Comparison of ENCODE assay signal across 8 mouse cellular contexts in genomic region chr8:126850189-126850535, GRCm38 (mm10).
A peak's percentile ranks its signal among the peaks of the same experiment; 100 is the strongest.
DNase-seq lines count a peak whose midpoint lies in the region; ATAC-seq and TF ChIP-seq lines count a peak whose summit lies in the region.

No protein-coding gene starts in this region.

- no peaks in the 10 kb centered on the region for H3K36me3 ChIP-seq in heart, embryonic 10.5 days
- no peaks in the 10 kb centered on the region for H3K36me3 ChIP-seq in lung, embryonic 15.5 days
- H3K36me3 ChIP-seq in liver, embryonic 16.5 days (ENCODE audit: control insufficient read depth, insufficient read depth) = no peaks in the 10 kb centered on the region

- H3K9ac ChIP-seq in lung, embryonic 15.5 days = no peak overlapping the region
- H3K9ac ChIP-seq in liver, embryonic 16.5 days (ENCODE audit: low read depth, low read length) = no peak overlapping the region

- WGBS in heart, embryonic 10.5 days = 73% methylated on average over 1 of the region's 1 CpGs
- WGBS in lung, embryonic 15.5 days = 40% methylated on average over 1 of the region's 1 CpGs
- 28% methylated on average over 1 of the region's 1 CpGs for WGBS in lung, adult 2 months
- WGBS in liver, embryonic 16.5 days (ENCODE audit: insufficient replicate concordance) = 49% methylated on average over 1 of the region's 1 CpGs

- H3K4me3 ChIP-seq in heart, embryonic 10.5 days = no peak overlapping the region
- no peak overlapping the region for H3K4me3 ChIP-seq in lung, embryonic 15.5 days
- H3K4me3 ChIP-seq in lung, adult 2 months (replicated peaks; ENCODE audit: extremely low read depth, low read depth, low read length) = no peak overlapping the region
- no peak overlapping the region for H3K4me3 ChIP-seq in brown adipose tissue, adult 24 weeks (ENCODE audit: insufficient read depth, low read depth, low read length)
- no peak overlapping the region for H3K4me3 ChIP-seq in liver, embryonic 16.5 days (ENCODE audit: low read depth, low read length)

- ATAC-seq in lung, embryonic 15.5 days (ENCODE audit: borderline replicate concordance, extremely low read depth, low FRiP score, low TSS enrichment) = no peak
- no peak; the same call in 1 of the 2 replicates for ATAC-seq in liver, embryonic 16.5 days (ENCODE audit: low read depth)

- TF ChIP-seq POLR2A in lung, adult 2 months (IDR thresholded peaks at IDR 0.05; ENCODE audit: borderline replicate concordance, extremely low read depth, low read depth, low read length) = no peak

- no peak overlapping the region for H3K4me2 ChIP-seq in lung, embryonic 15.5 days
- H3K4me2 ChIP-seq in liver, embryonic 16.5 days (ENCODE audit: low read depth, low read length) = no peak overlapping the region

- DNase-seq in heart, embryonic 10.5 days (ENCODE audit: low spot score) = no peak
- DNase-seq in heart, postnatal 4 days = no peak
- DNase-seq in lung, adult 2 months = no peak
- no peak for DNase-seq in right cerebral cortex, postnatal 25 days
- DNase-seq in adrenal gland, adult 18-20 months (ENCODE audit: low spot score in 2 of 2) = no peak

- peak overlapping the region; percentile 86 for H3K27ac ChIP-seq in heart, embryonic 10.5 days
- peak overlapping the region; percentile 87 for H3K27ac ChIP-seq in lung, embryonic 15.5 days
- H3K27ac ChIP-seq in brown adipose tissue, adult 24 weeks (replicated peaks; ENCODE audit: low read depth, low read length) = peak overlapping the region; percentile 97
- H3K27ac ChIP-seq in liver, embryonic 16.5 days (ENCODE audit: low read length) = peak overlapping the region; percentile 79

- H3K27me3 ChIP-seq in heart, embryonic 10.5 days (ENCODE audit: insufficient read depth, poor library complexity, severe bottlenecking) = no peaks in the 10 kb centered on the region
- no peaks in the 10 kb centered on the region for H3K27me3 ChIP-seq in lung, embryonic 15.5 days
- H3K27me3 ChIP-seq in liver, embryonic 16.5 days (ENCODE audit: control insufficient read depth, insufficient read depth, low read depth, low read length) = no peaks in the 10 kb centered on the region

- no peaks in the 10 kb centered on the region for H3K9me3 ChIP-seq in heart, embryonic 10.5 days
- no peaks in the 10 kb centered on the region for H3K9me3 ChIP-seq in lung, embryonic 15.5 days
- no peaks in the 10 kb centered on the region for H3K9me3 ChIP-seq in liver, embryonic 16.5 days (replicated peaks; ENCODE audit: control insufficient read depth, low read length)

- H3K4me1 ChIP-seq in heart, embryonic 10.5 days = peaks cover 63% of the 10 kb centered on the region
- H3K4me1 ChIP-seq in lung, embryonic 15.5 days = peaks cover 49% of the 10 kb centered on the region
- peaks cover 37% of the 10 kb centered on the region for H3K4me1 ChIP-seq in lung, adult 2 months (ENCODE audit: control insufficient read depth, insufficient read depth, low read length)
- H3K4me1 ChIP-seq in brown adipose tissue, adult 24 weeks (ENCODE audit: control insufficient read depth, insufficient read depth, insufficient read length, low read length) = peaks cover 47% of the 10 kb centered on the region
- peaks cover 33% of the 10 kb centered on the region for H3K4me1 ChIP-seq in liver, embryonic 16.5 days (ENCODE audit: control insufficient read depth, low read depth, low read length)

- TF ChIP-seq CTCF in lung, adult 2 months (IDR thresholded peaks at IDR 0.05; ENCODE audit: insufficient read depth, low read length) = no peak
